Mouse (Mus musculus) layer of hippocampus, postnatal 14 days (tissue): ENCODE data around the gene Creld1. TPM values are rescaled to one million over a fixed set of nuclear protein-coding genes. Genes with fewer than 3 reads are reported as not detected.

ENCODE experiments used
- DNase-seq, 2 experiments: peaks; one replicate each; pipeline ENCODE4 v3.0.0; 2021 to 2022; ENCODE audit warnings: low spot score in 2 of 2, mixed read lengths in 1 of 2
- long read RNA-seq, 2 experiments: library from polyadenylated mRNA; stranded (forward); transcript quantifications; one replicate each; pipeline ENCODE4 v2.0.0; 2021
- total RNA-seq, 2 experiments: library from RNA; stranded (reverse); gene quantifications; 2 replicates each; pipeline ENCODE4 v1.2.3; 2021

Creld1 gene
- total RNA-seq, result 100 to 1,000 TPM in 1 of 2 experiments, 10 to 100 TPM in 1; 99.5 to 101 TPM
- long read RNA-seq, experiment 1, transcript Creld1-201 (10 exons, 2,306 nt), result major isoform, 76 of 89 reads
- long read RNA-seq, experiment 1, partial matches to known transcripts, result 9 of 89 reads
- long read RNA-seq, experiment 1, other reads (novel, unspliced or antisense), result 4 of 89 reads
- long read RNA-seq, experiment 2, transcript Creld1-201 (10 exons, 2,306 nt), result major isoform, 84 of 98 reads
- long read RNA-seq, experiment 2, partial matches to known transcripts, result 6 of 98 reads
- long read RNA-seq, experiment 2, other reads (novel, unspliced or antisense), result 6 of 98 reads

- DNase-seq, result peak; percentile 90 to 96
Observed at GRCm38 (mm10) chr6:113483100-113483615, at the start of gene Creld1. Gene Creld1 (plus strand): TSS chr6:113483297.

GRCm38 (mm10) chr6:113433661-113434060 is 49.4 kb upstream of the Creld1 start:
- DNase-seq, result no peak

- no peak for DNase-seq
Observed at GRCm38 (mm10) chr6:113434691-113435090, 48.4 kb upstream of the Creld1 start.

- DNase-seq, result no peak
Observed at GRCm38 (mm10) chr6:113435664-113436205, 47.4 kb upstream of the Creld1 start, which contains the start of gene Cidec. Gene Cidec (minus strand): TSS chr6:113435760.

GRCm38 (mm10) chr6:113437135-113437534 is 46.0 kb upstream of the Creld1 start:
- DNase-seq, result no peak

GRCm38 (mm10) chr6:113438721-113439430 is 44.2 kb upstream of the Creld1 start:
- no peak for DNase-seq

- DNase-seq, result no peak
Observed at GRCm38 (mm10) chr6:113440686-113441085, 42.4 kb upstream of the Creld1 start.

GRCm38 (mm10) chr6:113441147-113441680 is 41.9 kb upstream of the Creld1 start:
- peak; percentile 58 to 75 for DNase-seq

- DNase-seq, result no peak
Observed at GRCm38 (mm10) chr6:113442087-113442441, 41.0 kb upstream of the Creld1 start.

GRCm38 (mm10) chr6:113442442-113443090 is 40.5 kb upstream of the Creld1 start, which contains the start of gene Jagn1:
Gene Jagn1 (plus strand): TSS chr6:113442569.
- peak; percentile 88 to 93 for DNase-seq

- no peak for DNase-seq
Observed at GRCm38 (mm10) chr6:113443091-113443490, 40.0 kb upstream of the Creld1 start.

GRCm38 (mm10) chr6:113444207-113444965 is 38.7 kb upstream of the Creld1 start:
- no peak for DNase-seq

- DNase-seq, result no peak
Observed at GRCm38 (mm10) chr6:113447639-113448038, 35.5 kb upstream of the Creld1 start.

- DNase-seq, result no peak
Observed at GRCm38 (mm10) chr6:113451839-113452238, 31.3 kb upstream of the Creld1 start.

GRCm38 (mm10) chr6:113455007-113455406 is 28.1 kb upstream of the Creld1 start:
- DNase-seq, result no peak

GRCm38 (mm10) chr6:113457952-113458534 is 25.1 kb upstream of the Creld1 start, which contains the start of gene Il17re:
Gene Il17re (plus strand): TSS chr6:113458484.
- no peak for DNase-seq

- DNase-seq, result no peak
Observed at GRCm38 (mm10) chr6:113458635-113459034, 24.5 kb upstream of the Creld1 start.

- DNase-seq, result no peak
Observed at GRCm38 (mm10) chr6:113464040-113464439, 19.1 kb upstream of the Creld1 start.

- no peak for DNase-seq
Observed at GRCm38 (mm10) chr6:113465602-113466001, 17.5 kb upstream of the Creld1 start.

- no peak for DNase-seq
Observed at GRCm38 (mm10) chr6:113468512-113468911, 14.6 kb upstream of the Creld1 start.
